Mouse (Mus musculus) myocyte (in vitro differentiated cells): ENCODE measurements around the gene Wnt8b.

ENCODE experiments used
- CEBPB ChIP-seq: IDR thresholded peaks from 2 replicates; pipeline ENCODE4 v1.6.1; 2011; ENCODE audit warnings: mild to moderate bottlenecking, moderate library complexity; ENCODE audit not compliant: poor library complexity, insufficient read depth, severe bottlenecking
- E2F4 ChIP-seq: IDR thresholded peaks from one replicate; pipeline ENCODE4 v1.6.1; 2011; ENCODE audit warnings: mild to moderate bottlenecking, control low read depth, moderate library complexity; ENCODE audit not compliant: insufficient read depth
- MAX ChIP-seq: IDR thresholded peaks from one replicate; pipeline ENCODE4 v1.6.1; 2011; ENCODE audit warnings: low read depth, mild to moderate bottlenecking, control low read depth
- MYOD1 ChIP-seq, 3 experiments: IDR thresholded peaks; one replicate each; pipeline ENCODE4 v1.6.1; 2011; ENCODE audit warnings: control low read depth in 2 of 3, low read depth in 2 of 3, mild to moderate bottlenecking in 2 of 3, moderate library complexity in 1 of 3; ENCODE audit not compliant: insufficient read length in 2 of 3, control insufficient read depth in 1 of 3
- MYOG ChIP-seq, 3 experiments: IDR thresholded peaks; one replicate each; pipeline ENCODE4 v1.6.1; 2011; ENCODE audit warnings: control low read depth in 2 of 3, low read depth in 2 of 3, mild to moderate bottlenecking in 2 of 3; ENCODE audit not compliant: insufficient read length in 2 of 3, control insufficient read depth in 1 of 3, insufficient read depth in 1 of 3
- POLR2A ChIP-seq: IDR thresholded peaks from one replicate; pipeline ENCODE4 v1.6.1; 2011; ENCODE audit warnings: low read depth, mild to moderate bottlenecking, control low read depth, moderate library complexity; ENCODE audit not compliant: insufficient read length
- POLR2AphosphoS2 ChIP-seq: IDR thresholded peaks from one replicate; pipeline ENCODE4 v1.6.1; 2011; ENCODE audit warnings: low read depth, control low read depth; ENCODE audit not compliant: insufficient read length
- REST ChIP-seq: IDR thresholded peaks from one replicate; pipeline ENCODE4 v1.6.1; 2011; ENCODE audit warnings: mild to moderate bottlenecking, control low read depth, moderate library complexity; ENCODE audit not compliant: insufficient read depth, insufficient read length
- SRF ChIP-seq: IDR thresholded peaks from one replicate; pipeline ENCODE4 v1.6.1; 2011; ENCODE audit warnings: low read depth; ENCODE audit not compliant: control insufficient read depth, insufficient read length
- TCF12 ChIP-seq: IDR thresholded peaks from one replicate; pipeline ENCODE4 v1.6.1; 2011; ENCODE audit warnings: mild to moderate bottlenecking, control low read depth; ENCODE audit not compliant: poor library complexity, insufficient read depth, severe bottlenecking
- TCF3 ChIP-seq: IDR thresholded peaks from one replicate; pipeline ENCODE4 v1.6.1; 2011; ENCODE audit warnings: low read depth, control low read depth; ENCODE audit not compliant: insufficient read length
- USF1 ChIP-seq: IDR thresholded peaks from one replicate; pipeline ENCODE4 v1.6.1; 2011; ENCODE audit warnings: low read depth, mild to moderate bottlenecking, control low read depth, moderate library complexity

- no peak for TF ChIP-seq MAX
- TF ChIP-seq POLR2A: no peak
- no peak for TF ChIP-seq E2F4
- no peak for TF ChIP-seq POLR2AphosphoS2
- TF ChIP-seq TCF12: no peak
- TF ChIP-seq USF1: no peak
- TF ChIP-seq CEBPB: no peak
- no peak for TF ChIP-seq REST
- TF ChIP-seq TCF3: no peak
- no peak for TF ChIP-seq MYOG (IDR thresholded peaks at IDR 0.05; ENCODE audit: control insufficient read depth in 1 of 3, insufficient read depth in 1 of 3, insufficient read length in 2 of 3, low read depth in 2 of 3)
- no peak for TF ChIP-seq MYOD1 (IDR thresholded peaks at IDR 0.05; ENCODE audit: control insufficient read depth in 1 of 3, insufficient read length in 2 of 3, low read depth in 2 of 3)
- TF ChIP-seq SRF: no peak
These were observed 49.5 kb downstream of the Wnt8b start for GRCm38 (mm10) chr19:44542694-44543178.
